Mouse (Mus musculus): ENCODE measurements around the gene Glra3.

Gene Glra3

GRCm38 (mm10) chr8:55939870-55940525 is at the start of gene Glra3:
Gene Glra3, plus strand, starts transcription at chr8:55940460.
- in situ Hi-C loops (cut with MseI, MboI), result no loop called here

GRCm38 (mm10) chr8:55906848-55907247 is 33.4 kb upstream of the Glra3 start, which contains the start of gene Adam29:
Gene Adam29, minus strand, starts transcription at chr8:55906948.
- in situ Hi-C loops (cut with MseI, MboI), result no loop called here

- in situ Hi-C loops (cut with MseI, MboI), result no loop called here
Measured at GRCm38 (mm10) chr8:55940526-55940880, 243 bp downstream of the Glra3 start.

- in situ Hi-C loops (cut with MseI, MboI), result no loop called here
Measured at GRCm38 (mm10) chr8:55964759-55965320, 24.6 kb downstream of the Glra3 start.

GRCm38 (mm10) chr8:55997859-55998258 is 57.6 kb downstream of the Glra3 start:
- in situ Hi-C loops (cut with MseI, MboI), result no loop called here

- in situ Hi-C loops (cut with MseI, MboI), result no loop called here
Measured at GRCm38 (mm10) chr8:56054324-56054723, 114.1 kb downstream of the Glra3 start.

GRCm38 (mm10) chr8:56063081-56063480 is 122.8 kb downstream of the Glra3 start:
- in situ Hi-C loops (cut with MseI, MboI), result loop anchor here (5.0 to 10.0 kb wide), 2 partner anchors 422 to 424 kb away; no protein-coding TSS in a partner anchor

- in situ Hi-C loops (cut with MseI, MboI), result no loop called here
Measured at GRCm38 (mm10) chr8:56070486-56071254, 130.4 kb downstream of the Glra3 start.

GRCm38 (mm10) chr8:56083654-56084053 is 143.4 kb downstream of the Glra3 start:
- in situ Hi-C loops (cut with MseI, MboI), result no loop called here

GRCm38 (mm10) chr8:56094385-56094784 is 154.1 kb downstream of the Glra3 start:
- in situ Hi-C loops (cut with MseI, MboI), result no loop called here

GRCm38 (mm10) chr8:56110296-56110695 is 170.0 kb downstream of the Glra3 start:
- in situ Hi-C loops (cut with MseI, MboI), result no loop called here

- in situ Hi-C loops (cut with MseI, MboI), result no loop called here
Measured at GRCm38 (mm10) chr8:56129357-56129756, 189.1 kb downstream of the Glra3 start.

- in situ Hi-C loops (cut with MseI, MboI), result no loop called here
Measured at GRCm38 (mm10) chr8:56150697-56151096, 210.4 kb downstream of the Glra3 start.

- in situ Hi-C loops (cut with MseI, MboI), result no loop called here
Measured at GRCm38 (mm10) chr8:56151574-56151973, 211.3 kb downstream of the Glra3 start.

- in situ Hi-C loops (cut with MseI, MboI), result no loop called here
Measured at GRCm38 (mm10) chr8:56158966-56159365, 218.7 kb downstream of the Glra3 start.
